Mouse (Mus musculus): ENCODE measurements around the gene Syt3.
A peak's percentile ranks its signal among the peaks of the same experiment; 100 is the strongest.

Gene Syt3

DNA sequence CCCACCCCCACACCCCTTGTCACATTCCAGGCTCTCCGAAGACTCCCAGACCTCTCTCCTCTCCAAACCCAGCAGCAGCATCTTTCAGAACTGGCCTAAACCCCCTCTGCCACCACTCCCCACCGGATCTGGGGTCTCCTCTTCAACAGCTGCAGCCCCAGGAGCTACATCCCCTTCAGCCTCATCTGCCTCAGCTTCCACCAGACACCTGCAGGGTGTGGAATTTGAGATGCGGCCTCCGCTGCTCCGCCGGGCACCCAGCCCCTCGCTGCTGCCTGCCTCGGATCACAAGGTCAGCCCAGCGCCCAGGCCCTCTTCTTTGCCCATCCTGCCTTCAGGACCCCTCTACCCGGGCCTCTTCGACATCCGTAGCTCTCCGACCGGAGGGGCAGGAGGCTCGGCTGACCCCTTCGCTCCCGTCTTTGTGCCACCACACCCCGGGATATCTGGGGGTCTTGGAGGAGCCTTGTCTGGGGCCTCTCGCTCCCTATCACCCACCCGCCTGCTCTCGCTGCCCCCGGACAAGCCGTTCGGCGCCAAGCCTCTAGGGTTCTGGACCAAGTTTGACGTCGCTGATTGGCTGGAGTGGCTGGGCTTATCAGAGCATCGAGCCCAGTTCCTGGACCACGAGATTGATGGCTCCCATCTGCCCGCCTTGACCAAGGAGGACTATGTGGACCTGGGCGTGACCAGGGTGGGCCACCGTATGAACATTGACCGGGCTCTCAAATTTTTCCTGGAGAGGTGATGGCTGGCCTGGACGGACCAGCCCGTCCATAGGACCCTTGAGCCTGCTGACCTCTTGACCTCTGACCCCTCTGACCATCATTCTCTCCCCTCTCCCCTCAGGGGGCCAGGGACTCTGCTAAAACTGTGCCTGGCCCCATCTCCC is 27.1 kb upstream of the Syt3 start:
- peak; percentile 80 for DNase-seq (ENCODE audit: low read depth, low spot score)

- DNase-seq (ENCODE audit: low read depth, low spot score): no peak
These were observed 26.4 kb upstream of the Syt3 start for GRCm38 (mm10) chr7:44357531-44357930.

GRCm38 (mm10) chr7:44358012-44358411 is 25.9 kb upstream of the Syt3 start:
- no peak for DNase-seq (ENCODE audit: low read depth, low spot score)

DNA sequence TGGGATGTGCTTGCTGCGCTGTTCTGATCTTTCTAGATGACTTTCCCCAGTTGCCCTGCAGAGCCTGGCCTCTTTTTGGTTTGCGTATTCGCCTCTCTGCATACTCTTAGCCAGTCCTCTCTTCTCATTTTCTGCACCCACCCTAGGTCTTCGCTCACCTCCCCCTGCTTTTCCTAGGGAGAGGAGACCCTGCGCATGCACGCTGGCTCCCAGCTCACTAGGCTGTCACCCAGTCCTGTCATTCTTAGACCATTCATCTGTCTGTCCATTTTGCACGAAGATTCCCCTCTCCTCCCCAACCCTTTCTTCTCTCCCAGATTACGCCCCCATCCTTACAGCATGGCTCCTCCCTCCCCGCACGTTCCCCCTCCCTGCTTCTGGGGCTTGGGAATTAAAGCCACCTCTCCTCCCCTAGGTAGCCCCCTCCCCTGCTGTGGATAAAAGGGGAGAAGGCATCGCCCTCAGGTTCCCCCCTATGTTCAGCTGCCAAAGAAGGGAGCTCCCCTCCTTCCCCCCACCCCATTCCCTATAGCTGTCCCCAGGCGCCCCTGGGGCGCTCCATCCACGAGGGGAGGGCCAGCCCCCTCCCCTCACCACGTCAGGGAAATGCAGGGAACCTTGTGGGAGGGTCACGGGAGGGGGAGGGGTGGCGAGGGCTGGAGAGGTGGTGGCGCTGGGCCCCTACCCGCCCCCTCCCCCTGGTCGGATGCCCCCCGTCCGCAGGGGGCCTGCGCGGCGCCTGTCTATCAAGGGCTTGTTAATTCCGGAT is 24.8 kb upstream of the Syt3 start:
- peak; percentile 70 for DNase-seq (ENCODE audit: low read depth, low spot score)

- peak; percentile 95 for DNase-seq (ENCODE audit: low read depth, low spot score)
These were observed 23.8 kb upstream of the Syt3 start for GRCm38 (mm10) chr7:44359908-44360672.

- peak; percentile 50 for DNase-seq (ENCODE audit: low read depth, low spot score)
These were observed 23.1 kb upstream of the Syt3 start for GRCm38 (mm10) chr7:44360792-44361301.

DNA sequence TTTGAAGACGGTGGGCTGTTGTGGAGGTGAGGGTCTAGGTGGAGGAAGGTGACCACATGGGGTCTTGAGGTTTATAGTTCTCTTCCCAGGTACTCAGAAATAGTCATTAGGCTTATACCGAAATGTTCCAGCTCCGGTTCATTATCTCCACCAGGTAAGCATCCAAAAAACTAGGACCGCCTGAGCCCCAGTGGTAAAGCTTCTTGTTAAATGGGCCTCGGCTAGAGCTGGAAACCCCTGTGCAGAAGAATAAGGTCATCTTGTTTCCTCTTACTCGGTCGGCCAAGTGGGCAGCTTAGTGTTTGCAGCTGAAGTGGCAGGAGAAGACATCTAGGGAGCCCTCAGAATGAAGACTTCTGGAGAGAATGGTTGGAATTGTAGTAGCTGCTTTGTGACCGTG is 11.2 kb upstream of the Syt3 start:
- DNase-seq (ENCODE audit: low read depth, low spot score): no peak

- no peak for DNase-seq (ENCODE audit: low read depth, low spot score)
These were observed 10.4 kb upstream of the Syt3 start for GRCm38 (mm10) chr7:44373460-44373859.

DNA sequence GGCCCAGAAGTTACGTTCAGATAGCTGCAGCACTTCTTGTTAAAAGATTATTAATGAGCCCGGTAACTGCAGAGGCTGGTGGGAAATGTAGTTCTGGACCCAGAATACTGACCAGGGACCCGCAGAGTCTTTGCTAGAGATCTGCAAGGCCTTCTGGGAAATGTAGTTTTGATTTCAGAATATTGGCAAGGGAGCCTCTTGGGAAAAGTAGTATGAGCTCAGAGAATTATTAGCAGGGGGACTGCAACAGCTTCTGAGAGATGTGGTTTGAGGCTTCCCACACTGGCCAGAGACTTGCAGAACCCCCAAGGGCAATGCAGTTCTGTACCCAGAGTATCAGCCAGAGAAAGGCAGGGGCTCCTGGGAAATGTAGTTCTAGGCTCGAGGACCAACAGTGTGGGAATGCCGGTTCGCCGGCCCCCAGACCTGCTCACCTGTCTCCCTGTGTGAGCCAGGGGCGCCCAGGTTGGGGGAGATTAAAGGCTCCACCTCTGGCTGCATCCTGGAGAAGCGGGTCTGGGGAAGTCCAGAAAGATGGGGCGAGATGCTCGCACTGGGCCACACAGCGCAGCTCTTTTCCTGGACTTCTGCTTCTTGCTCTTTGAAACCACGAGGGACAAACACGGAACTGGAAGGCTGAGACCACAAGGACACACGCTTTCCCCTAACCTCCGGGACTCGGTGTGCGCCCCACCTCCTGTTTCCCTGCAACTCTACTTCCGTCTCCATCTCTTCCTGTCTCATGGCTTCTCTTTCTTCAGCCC is 9.8 kb upstream of the Syt3 start:
- DNase-seq (ENCODE audit: low read depth, low spot score): peak; percentile 93

GRCm38 (mm10) chr7:44374756-44375155 is 9.1 kb upstream of the Syt3 start:
- peak; percentile 98 for DNase-seq (ENCODE audit: low read depth, low spot score)

DNA sequence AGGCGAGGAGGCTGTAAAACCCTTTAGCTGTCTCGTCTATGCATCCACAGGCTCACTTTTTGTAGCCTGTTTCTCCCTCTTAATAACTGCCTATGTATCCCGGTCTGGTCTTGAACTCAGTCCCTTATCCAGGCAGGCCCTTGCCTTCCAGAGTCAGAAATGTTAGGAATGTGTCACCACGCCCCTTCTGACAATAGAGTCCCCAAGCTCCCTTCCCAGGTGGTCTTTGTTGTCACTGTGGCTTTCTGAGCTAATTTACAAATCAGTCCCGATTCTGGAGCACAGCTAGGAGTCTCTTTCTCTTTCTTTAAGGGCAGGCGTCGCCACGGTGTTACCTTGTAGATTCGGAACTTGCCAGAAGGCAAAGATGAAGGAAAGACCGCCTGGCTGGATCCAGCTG is 8.7 kb upstream of the Syt3 start:
- peak; percentile 100 for DNase-seq (ENCODE audit: low read depth, low spot score)

- DNase-seq (ENCODE audit: low read depth, low spot score): no peak
These were observed 8.1 kb upstream of the Syt3 start for GRCm38 (mm10) chr7:44375793-44376192.

DNA sequence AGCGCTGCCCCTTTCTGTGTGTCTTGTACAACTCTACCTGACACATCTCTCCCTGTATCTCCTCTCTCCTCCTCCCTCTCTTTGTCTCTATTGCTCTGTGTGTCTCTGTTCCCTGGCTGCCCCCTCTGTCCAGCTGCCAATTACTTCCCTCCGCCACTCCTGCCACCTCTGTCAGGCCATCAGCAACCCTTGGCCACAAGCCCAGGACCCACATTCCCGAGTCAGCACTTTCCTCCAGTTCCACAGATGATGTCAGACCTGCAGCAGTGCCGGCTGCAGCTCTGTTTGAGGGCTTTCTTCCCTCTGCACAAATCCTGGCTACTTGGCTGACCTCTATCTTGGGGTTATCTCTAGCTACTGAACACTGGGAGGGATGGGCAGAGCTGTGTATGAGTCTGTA is 5.6 kb upstream of the Syt3 start:
- DNase-seq (ENCODE audit: low read depth, low spot score): no peak

DNA sequence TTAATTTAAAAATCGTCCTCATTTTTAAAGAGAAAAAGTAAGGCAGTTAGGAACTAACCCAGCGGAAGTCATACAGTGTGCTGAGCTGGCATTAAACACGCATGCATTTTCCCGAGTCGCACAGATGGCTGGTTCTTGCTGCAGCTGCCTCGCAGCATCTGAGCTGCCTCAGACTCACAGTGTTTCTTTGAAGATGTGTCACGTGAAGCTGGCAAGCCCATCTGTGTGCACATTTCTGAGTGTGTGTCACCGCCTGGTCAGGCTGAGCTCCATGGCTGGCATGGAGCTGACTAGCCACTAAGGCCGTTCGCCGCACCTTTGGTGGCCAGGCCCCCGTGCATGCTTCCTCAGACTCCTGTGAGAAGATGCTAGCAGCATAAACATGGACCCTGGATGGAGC is 1.4 kb upstream of the Syt3 start:
- no peak for DNase-seq (ENCODE audit: low read depth, low spot score)

DNA sequence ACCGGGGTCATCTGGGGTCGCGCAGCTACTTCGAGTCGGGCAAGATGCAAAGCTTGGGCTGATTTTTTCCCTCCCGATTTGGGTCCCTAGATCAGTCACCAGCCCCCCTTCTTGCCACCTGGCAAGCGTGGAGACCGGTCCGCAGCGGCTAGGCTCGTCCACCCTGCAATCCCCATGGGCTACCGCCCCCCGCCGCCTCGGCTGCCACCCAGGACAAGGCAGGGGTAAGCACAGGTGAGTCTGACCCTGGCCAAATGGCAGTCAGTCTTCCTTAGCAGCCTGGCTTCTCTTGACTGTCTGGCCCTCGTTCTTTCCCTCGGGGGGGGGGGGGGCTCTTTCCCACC is 786 bp downstream of the Syt3 start:
- no peak for DNase-seq (ENCODE audit: low read depth, low spot score)

- no peak for DNase-seq (ENCODE audit: low read depth, low spot score)
These were observed 1.8 kb downstream of the Syt3 start, which contains the start of gene 1700008O03Rik for GRCm38 (mm10) chr7:44385720-44386119. 1700008O03Rik (minus strand) TSS chr7:44385820.

DNA sequence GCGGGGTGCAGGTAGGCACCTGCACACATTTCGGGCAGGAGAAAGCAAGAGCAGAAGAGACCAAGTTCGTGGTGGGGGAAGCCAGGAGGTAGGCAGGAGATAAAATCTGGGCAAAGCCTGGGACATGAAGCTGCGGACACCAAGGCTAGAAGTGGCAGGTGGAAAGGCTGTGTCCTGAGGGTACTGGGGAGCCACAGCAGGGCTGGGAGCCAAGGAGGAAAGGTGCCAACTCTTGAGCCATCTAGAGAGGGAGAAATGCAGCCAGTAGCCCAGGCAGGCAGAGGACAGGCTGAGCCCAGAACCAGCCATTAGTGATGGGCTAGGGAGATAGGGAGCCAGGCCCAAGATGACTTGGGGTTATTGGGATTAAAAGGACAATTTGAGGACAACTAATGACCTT is 7.9 kb downstream of the Syt3 start:
- DNase-seq (ENCODE audit: low read depth, low spot score): no peak

DNA sequence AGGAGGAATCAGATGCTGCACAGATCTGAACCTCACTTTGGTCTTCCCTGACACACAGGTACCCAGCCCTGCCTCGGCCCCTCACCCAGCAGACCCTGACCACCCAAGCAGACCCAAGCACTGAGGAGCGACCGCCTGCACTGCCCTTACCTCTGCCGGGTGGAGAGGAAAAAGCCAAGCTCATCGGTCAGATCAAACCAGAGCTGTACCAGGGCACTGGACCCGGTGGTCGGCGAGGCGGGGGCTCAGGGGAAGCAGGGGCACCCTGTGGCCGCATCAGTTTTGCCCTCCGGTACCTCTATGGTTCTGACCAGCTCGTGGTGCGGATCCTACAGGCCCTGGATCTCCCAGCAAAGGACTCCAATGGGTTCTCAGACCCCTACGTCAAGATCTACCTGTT is 8.4 kb downstream of the Syt3 start:
- no peak for DNase-seq (ENCODE audit: low read depth, low spot score)

- no peak for DNase-seq (ENCODE audit: low read depth, low spot score)
These were observed 9.4 kb downstream of the Syt3 start for GRCm38 (mm10) chr7:44393284-44393683.

GRCm38 (mm10) chr7:44398570-44398969 is 14.7 kb downstream of the Syt3 start:
- peak; percentile 92 for DNase-seq (ENCODE audit: low read depth, low spot score)

DNA sequence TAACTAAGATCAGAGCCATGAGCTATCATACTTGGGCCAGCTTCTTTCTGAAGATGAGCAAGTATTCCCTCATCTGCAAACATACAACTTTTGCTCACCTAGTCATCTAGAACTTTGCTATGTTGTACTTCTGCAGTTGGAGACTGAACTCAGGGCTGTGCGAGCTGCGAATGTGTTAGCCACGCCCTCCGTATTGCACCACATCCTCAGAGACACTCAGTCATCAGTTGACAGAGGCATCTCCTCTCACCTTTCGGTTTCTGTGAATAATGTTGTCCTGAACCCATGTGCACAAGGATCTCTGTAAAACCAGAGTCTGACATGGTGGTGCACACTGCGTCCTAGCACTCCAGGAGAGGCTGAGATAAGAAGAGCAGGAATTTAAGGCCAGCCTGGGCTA is 17.8 kb downstream of the Syt3 start:
- DNase-seq (ENCODE audit: low read depth, low spot score): no peak
